8 mouse cellular contexts compared by ENCODE assay signal in the genomic region with DNA sequence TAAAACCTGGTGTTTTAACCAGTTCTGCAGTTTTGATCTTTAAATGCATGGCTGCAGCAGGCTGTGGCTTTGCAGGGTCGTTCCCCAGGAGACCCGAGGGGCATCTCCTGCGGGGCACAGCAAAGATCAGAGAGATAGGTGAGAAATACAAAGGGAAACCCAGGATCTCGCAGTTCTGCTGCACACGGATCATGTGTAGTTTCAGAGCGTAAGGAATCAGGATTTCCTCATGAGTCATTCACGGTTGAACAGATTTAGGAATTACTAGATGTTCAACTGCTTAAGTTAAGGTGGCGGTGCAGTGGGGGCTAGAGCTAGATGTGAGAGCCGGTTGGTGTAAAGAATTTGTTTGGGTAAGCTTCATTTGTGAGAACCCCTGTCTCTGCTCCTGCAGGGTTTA. TPM values are rescaled to one million over a fixed set of nuclear protein-coding genes. Genes with fewer than 3 reads are reported as not detected.
DNase-seq lines count a peak whose midpoint lies in the region; ATAC-seq and TF ChIP-seq lines count a peak whose summit lies in the region.

No protein-coding gene starts in this region.

- under 1% methylated on average over 9 of the region's 9 CpGs for WGBS in hindbrain, embryonic 15.5 days
- 6% methylated on average over 9 of the region's 9 CpGs for WGBS in liver, postnatal 0 days (ENCODE audit: insufficient replicate concordance)
- 4% methylated on average over 9 of the region's 9 CpGs for WGBS in stomach, embryonic 16.5 days

- no peaks in the 10 kb centered on the region for H3K27me3 ChIP-seq in hindbrain, embryonic 15.5 days
- H3K27me3 ChIP-seq in liver, postnatal 0 days (ENCODE audit: insufficient read depth, low read length) = no peaks in the 10 kb centered on the region
- no peaks in the 10 kb centered on the region for H3K27me3 ChIP-seq in stomach, embryonic 16.5 days (ENCODE audit: control insufficient read depth, insufficient read depth, low read length)

- no peaks in the 10 kb centered on the region for H3K9me3 ChIP-seq in hindbrain, embryonic 15.5 days
- H3K9me3 ChIP-seq in liver, postnatal 0 days (ENCODE audit: low read length) = no peaks in the 10 kb centered on the region
- no peaks in the 10 kb centered on the region for H3K9me3 ChIP-seq in stomach, embryonic 16.5 days (replicated peaks; ENCODE audit: control insufficient read depth, low read length)

- peaks cover 16% of the 10 kb centered on the region for H3K36me3 ChIP-seq in hindbrain, embryonic 15.5 days
- peaks cover 14% of the 10 kb centered on the region for H3K36me3 ChIP-seq in liver, postnatal 0 days (replicated peaks; ENCODE audit: insufficient read depth, low read length)
- no peaks in the 10 kb centered on the region for H3K36me3 ChIP-seq in stomach, embryonic 16.5 days (ENCODE audit: control insufficient read depth, insufficient read depth, low read length)

- TF ChIP-seq EP300 in liver, postnatal 0 days (IDR thresholded peaks at IDR 0.05; ENCODE audit: low read depth) = no peak

- H3K27ac ChIP-seq in embryonic fibroblast, embryonic 13.5 days (ENCODE audit: insufficient read depth, low read length) = no peak overlapping the region
- peak overlapping the region; percentile 92 for H3K27ac ChIP-seq in hindbrain, embryonic 15.5 days (replicated peaks)
- peak overlapping the region; percentile 25; the same call in 1 of the 2 replicates for H3K27ac ChIP-seq in liver, postnatal 0 days (ENCODE audit: low read depth)
- H3K27ac ChIP-seq in stomach, embryonic 16.5 days (ENCODE audit: low read length) = peak overlapping the region; percentile 55

- peak overlapping the region; percentile 52 for H3K4me3 ChIP-seq in embryonic fibroblast, embryonic 13.5 days (ENCODE audit: insufficient read depth, low read length)
- peak overlapping the region; percentile 88 for H3K4me3 ChIP-seq in hindbrain, embryonic 15.5 days
- H3K4me3 ChIP-seq in liver, postnatal 0 days (ENCODE audit: low read depth, low read length) = peak overlapping the region; percentile 87
- peak overlapping the region; percentile 83 for H3K4me3 ChIP-seq in stomach, embryonic 16.5 days (replicated peaks; ENCODE audit: low read length)

- H3K4me1 ChIP-seq in embryonic fibroblast, embryonic 13.5 days (ENCODE audit: control insufficient read depth, insufficient read depth, low read length) = no peaks in the 10 kb centered on the region
- peaks cover 21% of the 10 kb centered on the region for H3K4me1 ChIP-seq in hindbrain, embryonic 15.5 days (replicated peaks)
- peaks cover 23% of the 10 kb centered on the region for H3K4me1 ChIP-seq in liver, postnatal 0 days (ENCODE audit: insufficient read depth)
- H3K4me1 ChIP-seq in stomach, embryonic 16.5 days (ENCODE audit: control insufficient read depth, insufficient read depth, low read length) = peaks cover 10% of the 10 kb centered on the region

- H3K9ac ChIP-seq in hindbrain, embryonic 15.5 days = peak overlapping the region; percentile 62
- peak overlapping the region; percentile 39 for H3K9ac ChIP-seq in liver, postnatal 0 days (replicated peaks)
- H3K9ac ChIP-seq in stomach, embryonic 16.5 days (ENCODE audit: low read length) = peak overlapping the region; percentile 55

- DNase-seq in layer of hippocampus, adult 9-11 months = peak; percentile 31
- DNase-seq in layer of hippocampus, adult 8-10 months (ENCODE audit: low spot score in 2 of 2) = no peak
- peak; percentile 21 for DNase-seq in Muller cell, postnatal 12 days (ENCODE audit: inconsistent ontology term)
- DNase-seq in liver, postnatal 0 days = no peak
- no peak for DNase-seq in urinary bladder, adult 2 months (ENCODE audit: low spot score)

- H3K4me2 ChIP-seq in hindbrain, embryonic 15.5 days = peak overlapping the region; percentile 95
- H3K4me2 ChIP-seq in liver, postnatal 0 days (ENCODE audit: low read depth, low read length) = peak overlapping the region; percentile 74
- H3K4me2 ChIP-seq in stomach, embryonic 16.5 days (ENCODE audit: low read depth, low read length) = peak overlapping the region; percentile 64

- ATAC-seq in hindbrain, embryonic 15.5 days (ENCODE audit: low FRiP score, low read depth) = no peak
- no peak for ATAC-seq in liver, postnatal 0 days
- no peak for ATAC-seq in stomach, embryonic 16.5 days (ENCODE audit: insufficient read depth, low FRiP score)

- TF ChIP-seq POLR2A in embryonic fibroblast, embryonic 13.5 days (IDR thresholded peaks at IDR 0.05; ENCODE audit: low read depth, low read length) = no peak

- no peak for TF ChIP-seq CTCF in embryonic fibroblast, embryonic 13.5 days (IDR thresholded peaks at IDR 0.05; ENCODE audit: borderline replicate concordance, insufficient read depth, low read length)
- TF ChIP-seq CTCF in liver, postnatal 0 days (IDR thresholded peaks at IDR 0.05; ENCODE audit: low read depth) = no peak

RNA-seq across cellular contexts. Expression of gene Rgs2, which starts 0.8 kb away (rescaled TPM):
- 10 to 100 TPM; 41.4 to 53.2 (median 46.8) TPM for total RNA-seq in layer of hippocampus, adult 8-10 months (2022)
- 5.5 and 16.5 TPM in 2 replicates for polyA plus RNA-seq in embryonic fibroblast, embryonic 13.5 days (2011; ENCODE audit: insufficient read length, low read depth, missing spikeins)
- polyA plus RNA-seq in hindbrain, embryonic 15.5 days (2015; fragmentation: Nextera tagmentation; extraction: Ambion mirVana) = 102 and 111 TPM in 2 replicates
- polyA plus RNA-seq in liver, postnatal 0 days (2015; fragmentation: Nextera tagmentation; extraction: Ambion mirVana) = 26.0 and 27.8 TPM in 2 replicates
- 80.3 and 85.8 TPM in 2 replicates for polyA plus RNA-seq in stomach, embryonic 16.5 days (2015; fragmentation: Nextera tagmentation; extraction: Ambion mirVana)
- polyA plus RNA-seq in urinary bladder, adult 2 months (2012; rRNA removed) = 123 and 233 TPM in 2 replicates

Comparison
In these comparisons a context has a peak if more than half of its experiments do, and no peak if none do; other contexts are left out.
1. DNase-seq: peak in layer of hippocampus, adult 9-11 months (single experiment) and Muller cell, postnatal 12 days (single experiment); none in layer of hippocampus, adult 8-10 months (0 of 2), liver, postnatal 0 days (single experiment) and urinary bladder, adult 2 months (single experiment).
2. Peak in every context shown above with its lines, with median percentiles within 50 percentile points of each other: H3K4me3 ChIP-seq, H3K4me2 ChIP-seq and H3K9ac ChIP-seq.